Mouse (Mus musculus): ENCODE measurements around the gene Rtn3. TPM values are rescaled to one million over a fixed set of nuclear protein-coding genes. Genes with fewer than 3 reads are reported as not detected.
"Not testable (repeated sequence)": the region's sequence is repeated elsewhere in the genome, so short reads cannot be mapped to it uniquely, and the experiment has no call there.

Rtn3 gene
- polyA plus RNA-seq, 1 experiment from 2014 or later = 140 TPM

DNA sequence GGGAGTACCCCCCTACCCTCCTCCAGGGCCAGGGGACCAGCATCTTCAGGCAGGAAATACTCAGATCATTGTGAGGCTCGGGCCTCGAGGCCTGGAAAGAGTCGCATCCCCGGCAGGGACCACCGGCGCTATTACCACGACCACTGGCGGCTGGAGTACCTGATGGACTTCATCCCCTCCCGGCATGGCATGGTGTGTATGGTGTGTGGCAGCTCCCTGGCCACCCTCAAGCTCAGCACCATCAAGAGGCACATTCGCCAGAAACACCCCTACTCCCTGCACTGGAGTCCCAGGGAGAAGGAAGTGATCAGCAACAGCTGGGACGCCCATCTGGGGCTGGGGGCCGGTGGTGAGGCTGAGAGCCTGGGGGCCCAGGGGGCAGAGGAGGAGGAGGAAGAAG, 63.0 kb downstream of the Rtn3 start:
- Histone ChIP-seq H3K9me3 (no peaks in the 10 kb centered on the region), H3K4me2 (peak overlapping the region; percentile 71; the same call in 1 of the 2 replicates), H3K4me3 (replicated peaks) (peak overlapping the region; percentile 84), H3K27ac (no peak overlapping the region), H3K9ac (no peak overlapping the region), H3K4me1 (peaks cover 69% of the 10 kb centered on the region), H3K27me3 (replicated peaks) (no peaks in the 10 kb centered on the region), H3K36me3 (peaks cover 12% of the 10 kb centered on the region; the same call in 1 of the 2 replicates)
- no peak for ATAC-seq (ENCODE audit: insufficient read depth, low FRiP score, low read depth)
- WGBS = 62% methylated on average over 12 of the region's 12 CpGs

- Histone ChIP-seq H3K36me3 (peaks cover 10% of the 10 kb centered on the region; the same call in 1 of the 2 replicates), H3K4me1 (peaks cover 62% of the 10 kb centered on the region), H3K27ac (no peak overlapping the region), H3K27me3 (replicated peaks) (no peaks in the 10 kb centered on the region), H3K9ac (0 out of 2 replicates have a peak overlapping the region, but pooled peaks have one; percentile 8), H3K4me2 (peak overlapping the region; percentile 71), H3K9me3 (no peaks in the 10 kb centered on the region), H3K4me3 (replicated peaks) (peak overlapping the region; percentile 84)
- no peak for ATAC-seq (ENCODE audit: insufficient read depth, low FRiP score, low read depth)
- WGBS = 21% methylated on average over 6 of the region's 6 CpGs
These were observed 63.9 kb downstream of the Rtn3 start for GRCm38 (mm10) chr19:7419134-7419533.

GRCm38 (mm10) chr19:7417911-7418849, 64.9 kb downstream of the Rtn3 start:
- ATAC-seq (ENCODE audit: insufficient read depth, low FRiP score, low read depth) = peak; percentile 63
- under 1% methylated on average over 55 of the region's 59 CpGs for WGBS

DNA sequence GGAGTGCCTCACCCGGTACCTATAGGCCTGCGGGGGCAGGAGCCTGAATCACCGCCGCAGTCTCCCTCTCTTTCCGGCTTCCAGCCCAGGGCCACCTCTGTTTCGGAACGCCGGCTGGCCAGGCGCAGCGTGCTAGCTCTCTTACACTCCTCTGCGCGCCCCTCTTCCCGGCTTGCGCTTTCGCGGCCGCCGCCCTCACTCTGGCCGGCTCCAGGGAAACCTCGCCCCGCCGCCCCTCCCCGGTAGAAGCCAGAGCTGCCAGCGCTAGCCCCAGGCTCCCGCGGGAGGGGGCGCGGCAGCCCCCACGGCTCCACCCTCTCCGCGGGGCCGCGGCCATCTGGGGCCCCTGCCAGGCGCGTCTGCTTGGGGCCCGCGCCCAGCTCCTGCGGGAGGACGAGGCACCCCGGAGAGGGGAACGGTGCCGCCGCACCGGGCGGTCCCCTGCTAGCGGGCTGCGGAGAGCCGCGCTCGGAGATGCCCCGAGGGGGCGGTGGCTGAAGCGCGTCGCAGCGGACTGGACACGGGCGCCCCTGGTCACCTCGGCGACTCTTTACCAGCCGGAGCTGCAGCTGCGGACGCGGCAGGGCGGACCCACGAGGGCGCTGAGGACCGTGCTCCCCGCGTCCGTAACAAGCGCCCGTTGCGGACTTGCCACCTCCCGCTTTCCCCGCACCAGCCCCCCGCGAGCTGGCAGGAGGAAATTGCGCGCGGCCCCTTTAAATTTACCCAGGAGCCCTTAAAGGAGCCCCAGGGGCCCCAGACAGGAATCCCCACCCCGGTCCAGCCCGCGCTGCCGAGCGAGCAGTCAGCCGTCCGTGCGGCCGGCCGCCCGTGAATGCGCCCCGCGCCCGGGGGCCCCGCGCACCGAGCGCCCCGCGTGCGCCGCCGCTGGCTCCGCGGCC, 66.0 kb downstream of the Rtn3 start, which contains the start of gene 2700081O15Rik:
Gene 2700081O15Rik (plus strand): TSS at position 792 of the 902 bp plus-strand sequence.
- Histone ChIP-seq H3K4me1 (peaks cover 41% of the 10 kb centered on the region), H3K9me3 (no peaks in the 10 kb centered on the region), H3K27me3 (replicated peaks) (no peaks in the 10 kb centered on the region), H3K9ac (peak within 1 kb of the TSS; percentile 95), H3K4me2 (peak within 1 kb of the TSS; percentile 71), H3K27ac (peak within 1 kb of the TSS; percentile 95), H3K36me3 (peaks cover 5% of the 10 kb centered on the region; the same call in 1 of the 2 replicates), H3K4me3 (replicated peaks) (peak within 1 kb of the TSS; percentile 84)
- peak; percentile 67 for ATAC-seq (ENCODE audit: insufficient read depth, low FRiP score, low read depth)
- WGBS = under 1% methylated on average over 102 of the region's 107 CpGs

More at GRCm38 (mm10) chr19:7417911-7418849, 64.9 kb downstream of the Rtn3 start:
- peak overlapping the region; percentile 95 for H3K27ac ChIP-seq
- H3K9me3 ChIP-seq = no peaks in the 10 kb centered on the region
- H3K36me3 ChIP-seq = peaks cover 10% of the 10 kb centered on the region; the same call in 1 of the 2 replicates
- peak overlapping the region; percentile 95 for H3K9ac ChIP-seq
- peaks cover 52% of the 10 kb centered on the region for H3K4me1 ChIP-seq
- H3K4me2 ChIP-seq = peak overlapping the region; percentile 71
- H3K4me3 ChIP-seq (replicated peaks) = peak overlapping the region; percentile 84
- no peaks in the 10 kb centered on the region for H3K27me3 ChIP-seq (replicated peaks)

DNA sequence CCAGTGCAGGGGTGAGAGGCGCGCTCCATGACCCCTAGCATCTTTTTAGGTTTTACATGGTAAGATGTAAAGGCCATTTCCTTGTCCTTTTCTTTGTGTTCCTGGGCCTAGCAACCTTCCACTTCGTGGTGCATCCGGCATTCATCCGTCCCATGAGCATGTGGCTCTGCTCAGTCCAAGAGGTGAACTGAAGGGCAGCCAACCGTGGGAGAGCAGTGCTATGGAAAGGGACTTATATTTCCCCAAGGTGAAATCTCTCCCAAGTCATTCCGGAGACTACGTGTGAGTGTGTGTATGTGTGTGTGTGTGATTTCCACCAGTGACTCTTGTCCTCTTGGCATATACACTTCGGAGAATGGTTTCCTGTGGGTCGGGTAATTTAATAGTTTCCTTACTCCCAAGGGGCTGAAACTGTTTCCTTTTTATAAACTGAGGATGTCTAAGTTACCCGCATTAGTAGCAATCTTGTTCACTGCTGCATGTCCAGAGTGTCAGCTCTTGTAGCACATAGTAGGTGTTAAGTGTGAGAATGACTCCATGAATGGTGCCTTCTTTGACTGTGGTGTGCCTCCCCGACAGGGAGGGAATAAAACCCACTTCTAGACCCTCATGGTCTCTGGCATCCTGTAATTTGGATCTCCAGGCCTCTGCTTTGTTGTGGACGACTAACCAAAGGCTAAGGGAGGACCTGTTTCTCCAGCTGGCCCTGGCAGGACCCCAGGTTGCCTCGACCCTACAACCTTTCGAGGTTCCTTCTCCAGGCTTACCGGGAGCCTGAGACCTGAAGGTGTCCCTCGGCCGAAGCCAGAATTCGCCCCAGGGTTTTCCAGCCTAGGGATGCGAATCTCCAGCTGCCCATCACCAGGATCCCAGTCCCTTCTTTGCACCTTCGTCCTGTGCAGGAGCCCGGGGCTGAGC, 66.9 kb downstream of the Rtn3 start:
- Histone ChIP-seq H3K36me3 (peaks cover 1% of the 10 kb centered on the region; the same call in 1 of the 2 replicates), H3K4me1 (peaks cover 32% of the 10 kb centered on the region), H3K4me2 (peak overlapping the region; percentile 71), H3K27me3 (replicated peaks) (no peaks in the 10 kb centered on the region), H3K9ac (peak overlapping the region; percentile 95; the same call in 1 of the 2 replicates), H3K27ac (peak overlapping the region; percentile 95), H3K9me3 (no peaks in the 10 kb centered on the region), H3K4me3 (replicated peaks) (peak overlapping the region; percentile 84)
- 27% methylated on average over 22 of the region's 22 CpGs for WGBS
- no peak for ATAC-seq (ENCODE audit: insufficient read depth, low FRiP score, low read depth)

- Histone ChIP-seq H3K4me3 (replicated peaks) (no peak overlapping the region), H3K9me3 (no peaks in the 10 kb centered on the region), H3K4me2 (no peak overlapping the region), H3K27me3 (replicated peaks) (no peaks in the 10 kb centered on the region), H3K9ac (no peak overlapping the region), H3K36me3 (no peaks in the 10 kb centered on the region), H3K27ac (no peak overlapping the region), H3K4me1 (peaks cover 7% of the 10 kb centered on the region)
- no peak for ATAC-seq (ENCODE audit: insufficient read depth, low FRiP score, low read depth)
- WGBS = 44% methylated on average over 2 of the region's 2 CpGs
These were observed 70.7 kb downstream of the Rtn3 start for GRCm38 (mm10) chr19:7412361-7412760.

GRCm38 (mm10) chr19:7404623-7405229, 78.4 kb downstream of the Rtn3 start:
- H3K27ac ChIP-seq = no peak overlapping the region
- 53% methylated on average over 9 of the region's 9 CpGs for WGBS
- H3K4me2 ChIP-seq = no peak overlapping the region
- H3K27me3 ChIP-seq (replicated peaks) = no peaks in the 10 kb centered on the region
- no peaks in the 10 kb centered on the region for H3K9me3 ChIP-seq
- no peaks in the 10 kb centered on the region for H3K36me3 ChIP-seq
- H3K4me1 ChIP-seq = peaks cover 8% of the 10 kb centered on the region
- ATAC-seq (ENCODE audit: insufficient read depth, low FRiP score, low read depth) = no peak
- H3K4me3 ChIP-seq (replicated peaks) = no peak overlapping the region
- H3K9ac ChIP-seq = no peak overlapping the region

DNA sequence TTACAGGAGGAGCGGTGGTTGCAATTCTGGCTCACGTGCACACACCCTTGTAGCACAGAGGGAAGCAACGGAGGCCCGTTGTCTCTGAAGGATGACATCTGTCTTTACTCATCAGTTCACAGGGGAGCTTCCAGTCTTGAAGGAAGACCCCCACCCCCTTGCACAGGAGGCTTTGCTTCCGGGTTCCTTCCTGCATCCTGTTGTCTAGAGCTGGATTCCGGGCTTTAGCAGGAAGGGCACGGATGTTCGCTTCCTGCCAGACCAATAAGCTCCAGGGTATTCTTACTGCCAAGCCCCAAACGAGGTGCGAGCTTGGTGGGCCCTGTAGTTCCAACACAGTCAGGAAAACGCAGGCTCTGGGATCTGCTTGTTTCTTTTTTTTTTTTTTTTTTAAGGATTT, 82.4 kb downstream of the Rtn3 start:
- H3K27ac ChIP-seq = no peak overlapping the region
- WGBS = 65% methylated on average over 11 of the region's 11 CpGs
- peaks cover 10% of the 10 kb centered on the region for H3K4me1 ChIP-seq
- no peak overlapping the region for H3K4me2 ChIP-seq
- H3K9me3 ChIP-seq = no peaks in the 10 kb centered on the region
- no peak for ATAC-seq (ENCODE audit: insufficient read depth, low FRiP score, low read depth)
- no peak overlapping the region for H3K9ac ChIP-seq
- H3K4me3 ChIP-seq (replicated peaks) = no peak overlapping the region
- no peaks in the 10 kb centered on the region for H3K27me3 ChIP-seq (replicated peaks)
- H3K36me3 ChIP-seq = no peaks in the 10 kb centered on the region

- not testable (repeated sequence) for H3K4me2 ChIP-seq
- 32% methylated on average over 24 of the region's 24 CpGs for WGBS
These were observed 84.2 kb downstream of the Rtn3 start for GRCm38 (mm10) chr19:7398898-7399297.

GRCm38 (mm10) chr19:7396867-7397826, 85.9 kb downstream of the Rtn3 start:
- not testable (repeated sequence) for H3K4me1 ChIP-seq; H3K4me3 ChIP-seq (replicated peaks); H3K9ac ChIP-seq; H3K4me2 ChIP-seq; H3K36me3 ChIP-seq; H3K27me3 ChIP-seq (replicated peaks); H3K9me3 ChIP-seq
- H3K27ac ChIP-seq = 0 out of 2 replicates have a peak overlapping the region, but pooled peaks have one; percentile 21
- 44% methylated on average over 10 of the region's 10 CpGs for WGBS
- ATAC-seq (ENCODE audit: insufficient read depth, low FRiP score, low read depth) = peak; percentile 76

More at GRCm38 (mm10) chr19:7398898-7399297, 84.2 kb downstream of the Rtn3 start:
- not testable (repeated sequence) for H3K9me3 ChIP-seq; H3K4me1 ChIP-seq; H3K27ac ChIP-seq; H3K27me3 ChIP-seq (replicated peaks); ATAC-seq (ENCODE audit: insufficient read depth, low FRiP score, low read depth); H3K36me3 ChIP-seq; H3K4me3 ChIP-seq (replicated peaks); H3K9ac ChIP-seq
